Mouse (Mus musculus) midbrain, embryonic 15.5 days (tissue): Measurements from ENCODE around the gene Pdcl. TPM values are rescaled to one million over a fixed set of nuclear protein-coding genes. Genes with fewer than 3 reads are reported as not detected.

ENCODE experiments used
- polyA plus RNA-seq: library from polyadenylated mRNA; unstranded; fragments of >200 nt; fragmentation: Nextera tagmentation; extraction: Ambion mirVana; gene quantifications from 2 replicates; pipeline ENCODE4 v1.2.1, GENCODE M21; 2015

The Pdcl gene
- polyA plus RNA-seq, 1 experiment from 2014 or later, result 53.0 TPM

Other genes starting within 250 kb of the Pdcl start
- not detected in 2 replicates for gene Olfr362, start 241.4 kb downstream of the Pdcl start, polyA plus RNA-seq
- not detected in 2 replicates for gene Olfr364-ps1, start 220.0 kb downstream of the Pdcl start, polyA plus RNA-seq
- gene Olfr365, start 171.1 kb downstream of the Pdcl start, polyA plus RNA-seq, result not detected in 2 replicates
- not detected in 2 replicates for gene Olfr366, start 147.8 kb downstream of the Pdcl start, polyA plus RNA-seq
- gene Olfr368, start 32.8 kb downstream of the Pdcl start, polyA plus RNA-seq, result not detected in 2 replicates
- gene Rc3h2, start 63.6 kb upstream of the Pdcl start, polyA plus RNA-seq, result 20.6 and 21.7 TPM in 2 replicates
- gene Zbtb26, start 83.8 kb upstream of the Pdcl start, polyA plus RNA-seq, result 7.5 and 7.7 TPM in 2 replicates
- gene Zbtb6, start 83.8 kb upstream of the Pdcl start, polyA plus RNA-seq, result 15.6 and 17.5 TPM in 2 replicates
- gene Rabgap1, start 83.9 kb upstream of the Pdcl start, polyA plus RNA-seq, result 51.6 and 52.7 TPM in 2 replicates
- 16.3 and 18.5 TPM in 2 replicates for gene Gpr21, start 157.0 kb upstream of the Pdcl start, polyA plus RNA-seq